Mouse (Mus musculus) embryonic fibroblast, embryonic 13.5 days (primary cell): ENCODE measurements around the gene Rnf43.

ENCODE experiments used
- CTCF ChIP-seq: IDR thresholded peaks from 2 replicates; pipeline ENCODE4 v1.5.1; 2011; ENCODE audit warnings: mild to moderate bottlenecking, control low read depth, low read length, moderate library complexity, borderline replicate concordance; ENCODE audit not compliant: insufficient read depth
- POLR2A ChIP-seq: IDR thresholded peaks from 2 replicates; pipeline ENCODE4 v1.6.1; 2011; ENCODE audit warnings: low read depth, mild to moderate bottlenecking, control low read depth, low read length, moderate library complexity

DNA sequence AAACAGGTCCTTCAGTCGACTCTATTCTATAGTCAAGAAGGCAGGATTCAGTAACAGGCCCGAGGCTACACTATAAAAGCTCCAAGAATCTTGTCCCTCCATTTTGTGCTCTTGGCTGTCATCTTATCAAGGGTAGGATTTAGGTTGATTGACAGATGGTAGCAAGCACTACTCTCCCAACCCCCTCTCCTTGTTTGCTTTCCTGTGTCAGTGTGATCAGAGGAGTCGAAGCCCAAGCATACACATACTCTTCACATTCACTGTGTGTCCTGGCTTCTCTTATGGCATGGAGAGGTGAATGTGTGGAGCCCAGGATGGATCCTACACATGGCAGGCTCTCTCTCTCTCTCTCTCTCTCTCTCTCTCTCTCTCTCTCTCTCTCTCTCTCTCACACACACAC is 88.0 kb downstream of the Rnf43 start:
- TF ChIP-seq CTCF: no peak
- no peak for TF ChIP-seq POLR2A
